Mouse (Mus musculus) midbrain, postnatal 0 days (tissue): Measurements from ENCODE around the gene Nkpd1. TPM values are rescaled to one million over a fixed set of nuclear protein-coding genes. Genes with fewer than 3 reads are reported as not detected.

Source experiments
- ATAC-seq: fragments of 200-750 bp; cut with Nextera tagmentation; 2 replicates; pipeline ENCODE4 v1.8.0; 2017; ENCODE audit warnings: moderate number of reproducible peaks, mild to moderate bottlenecking, moderate TSS enrichment, moderate library complexity; ENCODE audit not compliant: low FRiP score
- DNase-seq: peaks from one replicate; pipeline ENCODE4 v3.0.0-alpha.2; 2015; ENCODE audit warnings: low spot score
- H3K27ac ChIP-seq: fragments of 300-500 bp; sonication (generic); 2 replicates; pipeline ENCODE4 v1.5.1; 2014; ENCODE audit warnings: low read depth, mild to moderate bottlenecking, low read length, mixed read lengths
- H3K27me3 ChIP-seq: fragments of 300-500 bp; sonication (generic); 2 replicates; pipeline ENCODE4 v1.6.1; 2014; ENCODE audit warnings: low read length, control low read depth, mixed read lengths; ENCODE audit not compliant: insufficient read depth
- H3K36me3 ChIP-seq: fragments of 300-500 bp; sonication (generic); 2 replicates; pipeline ENCODE4 v1.6.1; 2014; ENCODE audit warnings: low read length, control low read depth, mixed read lengths; ENCODE audit not compliant: insufficient read depth
- H3K4me1 ChIP-seq: fragments of 300-500 bp; sonication (generic); 2 replicates; pipeline ENCODE4 v1.6.1; 2014; ENCODE audit warnings: mild to moderate bottlenecking, control low read depth, antibody characterized with exemption, low read length, mixed read lengths; ENCODE audit not compliant: insufficient read depth
- H3K4me2 ChIP-seq: fragments of 300-500 bp; sonication (generic); 2 replicates; pipeline ENCODE4 v1.6.1; 2014; ENCODE audit warnings: low read depth, mild to moderate bottlenecking, low read length, mixed read lengths; ENCODE audit not compliant: poor library complexity, severe bottlenecking
- H3K4me3 ChIP-seq: fragments of 300-500 bp; sonication (generic); 2 replicates; pipeline ENCODE4 v1.5.1; 2014; ENCODE audit warnings: low read depth, mild to moderate bottlenecking, low read length, moderate library complexity
- H3K9ac ChIP-seq: fragments of 300-500 bp; sonication (generic); replicated peaks from 2 replicates; pipeline ENCODE4 v1.6.1; 2014; ENCODE audit warnings: mild to moderate bottlenecking, low read length, moderate library complexity, mixed read lengths; ENCODE audit not compliant: poor library complexity, severe bottlenecking
- H3K9me3 ChIP-seq: fragments of 300-500 bp; sonication (generic); 2 replicates; pipeline ENCODE4 v1.6.1; 2016; ENCODE audit warnings: low read length, control low read depth
- CTCF ChIP-seq: IDR thresholded peaks from 2 replicates; pipeline ENCODE4 v1.5.1; 2016; ENCODE audit warnings: antibody characterized with exemption, mild to moderate bottlenecking
- WGBS: fragments of 180-500 bp; shearing (Covaris S2); extraction: QIAGEN DNeasy Blood & Tissue Kit; methylation state at CpG from one replicate; pipeline ENCODE4 v1.1.7; 2014; 5-methylcytosine and 5-hydroxymethylcytosine counted together
- polyA plus RNA-seq: library from polyadenylated mRNA; unstranded; fragments of >200 nt; fragmentation: Nextera tagmentation; extraction: Ambion mirVana; gene quantifications from 2 replicates; pipeline ENCODE4 v1.2.1, GENCODE M21; 2015
- total RNA-seq: library from RNA; depleted of rRNA; stranded (reverse); fragments of >200 nt; gene quantifications from 2 replicates; pipeline ENCODE4 v1.2.3, GENCODE M21; 2014

Nkpd1 gene
- total and polyA plus RNA-seq, 2 experiments from 2014 or later = 1.6 to 2.3 TPM

DNA sequence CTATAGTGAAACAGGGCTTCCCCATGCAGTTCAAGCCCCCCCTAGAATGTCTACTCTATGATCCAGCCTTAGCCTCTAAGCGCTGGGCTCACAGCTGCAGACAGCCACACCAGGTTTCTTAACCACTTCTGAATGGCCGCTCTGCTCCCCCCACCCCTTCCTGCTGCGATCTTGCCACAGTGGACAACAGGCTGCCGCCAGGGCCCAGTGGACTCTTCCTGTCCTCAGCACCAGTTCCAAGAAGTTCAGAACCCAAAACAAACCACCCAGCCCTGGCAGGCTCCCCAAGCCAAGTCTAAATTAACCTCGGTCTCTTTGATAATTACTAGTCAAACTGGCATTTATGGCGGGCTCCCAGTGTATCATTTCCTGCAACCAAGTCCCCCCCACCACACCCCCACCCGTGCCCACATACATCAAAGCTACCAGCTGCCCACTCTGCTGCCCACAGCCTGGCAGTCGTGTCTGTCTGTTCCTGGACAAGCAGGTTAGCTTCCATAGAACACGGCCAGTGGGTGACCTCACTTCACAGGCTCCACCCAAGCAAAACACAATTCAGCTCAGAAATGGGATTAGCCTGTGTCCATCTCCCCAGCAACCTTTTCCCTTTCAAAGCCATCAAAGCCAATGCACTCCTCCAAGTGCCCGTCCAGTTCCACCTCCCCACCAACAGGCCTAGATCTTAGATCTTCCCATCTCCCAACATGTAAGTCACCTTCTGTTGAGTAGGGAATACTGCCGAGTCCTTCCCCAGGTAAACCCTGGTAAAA lies 43.0 kb downstream of the Nkpd1 start:
- Histone ChIP-seq H3K27me3 (no peaks in the 10 kb centered on the region), H3K4me3 (peak overlapping the region; percentile 90), H3K36me3 (peaks cover 19% of the 10 kb centered on the region), H3K9ac (peak overlapping the region; percentile 96), H3K9me3 (no peaks in the 10 kb centered on the region), H3K27ac (peak overlapping the region; percentile 94), H3K4me2 (peak overlapping the region; percentile 95), H3K4me1 (peaks cover 13% of the 10 kb centered on the region)
- peak; percentile 34 for DNase-seq
- no peak for ATAC-seq
- WGBS = 11% methylated on average over 11 of the region's 11 CpGs
- TF ChIP-seq CTCF = no peak

- Histone ChIP-seq H3K36me3 (peaks cover 21% of the 10 kb centered on the region), H3K4me3 (peak overlapping the region; percentile 90), H3K9me3 (no peaks in the 10 kb centered on the region), H3K27ac (peak overlapping the region; percentile 94), H3K27me3 (no peaks in the 10 kb centered on the region), H3K4me1 (peaks cover 13% of the 10 kb centered on the region), H3K4me2 (peak overlapping the region; percentile 95), H3K9ac (peak overlapping the region; percentile 96)
- ATAC-seq (no peak), DNase-seq (no peak)
- WGBS = under 1% methylated on average over 11 of the region's 11 CpGs
- TF ChIP-seq CTCF = no peak
Observed at GRCm38 (mm10) chr7:19561431-19561764, 43.8 kb downstream of the Nkpd1 start.

DNA sequence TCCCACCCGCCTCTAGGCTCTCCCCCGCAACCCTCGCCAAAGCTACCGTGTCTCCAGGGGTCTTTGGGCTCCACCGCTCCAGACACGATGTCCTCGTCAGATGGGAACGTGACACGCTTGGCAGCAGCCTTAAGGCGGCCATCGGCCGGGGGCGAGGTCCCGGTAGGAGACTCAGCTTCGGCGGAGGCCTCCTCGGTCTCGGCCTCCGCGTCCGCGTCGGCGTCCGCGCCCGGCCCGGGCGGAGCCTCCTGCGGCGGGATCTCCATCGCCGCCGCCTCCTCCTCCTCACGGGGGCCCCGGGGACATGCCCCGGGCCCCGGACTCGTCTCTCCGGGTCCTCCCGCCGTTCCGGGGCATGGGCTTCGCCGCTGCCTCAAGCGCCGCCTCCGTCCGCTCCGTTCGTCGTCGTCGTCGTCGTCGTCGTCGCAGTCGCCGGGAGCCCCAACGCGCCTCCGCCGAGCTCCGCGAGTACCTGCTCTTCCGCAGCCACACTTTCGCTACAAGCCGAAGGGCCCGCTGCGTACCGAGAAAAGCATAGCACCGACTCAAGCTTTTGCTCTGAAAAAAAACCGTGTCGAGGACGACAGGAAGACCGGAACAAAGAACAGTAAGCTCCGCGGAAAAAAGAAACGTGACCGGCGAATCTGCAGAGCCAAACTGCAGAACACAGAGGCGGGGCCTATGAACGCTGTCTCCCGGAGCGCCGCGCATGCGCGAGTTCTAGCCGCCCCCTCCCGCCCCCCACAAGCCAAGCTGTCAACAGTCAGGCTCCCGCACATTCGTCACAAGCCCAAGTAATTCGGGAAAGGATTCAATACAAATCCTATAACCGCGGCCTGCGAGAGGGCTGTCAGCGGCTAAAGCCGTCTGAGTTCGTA lies 44.4 kb downstream of the Nkpd1 start:
- peak overlapping the region; percentile 90 for H3K4me3 ChIP-seq
- no peaks in the 10 kb centered on the region for H3K9me3 ChIP-seq
- under 1% methylated on average over 101 of the region's 102 CpGs for WGBS
- ATAC-seq (peak; percentile 87), DNase-seq (peak; percentile 99)
- peak overlapping the region; percentile 96 for H3K9ac ChIP-seq
- H3K27ac ChIP-seq = peak overlapping the region; percentile 94
- no peaks in the 10 kb centered on the region for H3K27me3 ChIP-seq
- TF ChIP-seq CTCF = no peak
- peak overlapping the region; percentile 95 for H3K4me2 ChIP-seq
- H3K36me3 ChIP-seq = peaks cover 23% of the 10 kb centered on the region
- H3K4me1 ChIP-seq = peaks cover 13% of the 10 kb centered on the region

GRCm38 (mm10) chr7:19562643-19563410 lies 45.2 kb downstream of the Nkpd1 start, which contains the start of gene Ppp1r37:
Ppp1r37 (minus strand) TSS chr7:19563076.
- DNase-seq = peak; percentile 74
- TF ChIP-seq CTCF = no peak
- H3K4me2 ChIP-seq = peak within 1 kb of the TSS; percentile 95
- peak; percentile 33; the same call in 1 of the 2 replicates for ATAC-seq
- H3K27me3 ChIP-seq = no peaks in the 10 kb centered on the region
- H3K27ac ChIP-seq = peak within 1 kb of the TSS; percentile 94
- peaks cover 22% of the 10 kb centered on the region for H3K36me3 ChIP-seq
- H3K9me3 ChIP-seq = no peaks in the 10 kb centered on the region
- peak within 1 kb of the TSS; percentile 90 for H3K4me3 ChIP-seq
- H3K4me1 ChIP-seq = peaks cover 13% of the 10 kb centered on the region
- 2% methylated on average over 19 of the region's 19 CpGs for WGBS
- peak within 1 kb of the TSS; percentile 96 for H3K9ac ChIP-seq

DNA sequence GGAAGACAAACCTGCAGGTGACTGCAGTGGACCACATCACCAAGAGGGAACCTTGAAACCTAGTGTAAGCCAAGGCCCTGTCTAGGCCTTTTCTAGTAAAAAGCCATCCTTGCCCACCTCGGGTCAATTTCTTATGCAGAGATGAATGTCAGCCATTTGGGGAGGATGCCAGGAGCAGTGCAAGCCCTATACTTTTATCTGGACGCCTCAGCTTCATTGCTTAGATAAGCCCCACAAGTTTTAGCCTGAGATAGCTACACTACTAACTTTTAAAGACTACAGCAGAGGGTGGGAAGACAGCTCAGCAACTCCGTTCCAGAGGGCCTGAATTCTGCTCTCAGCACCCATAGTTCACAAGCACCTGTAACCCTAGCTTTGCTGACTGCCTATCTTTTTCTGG lies 46.2 kb downstream of the Nkpd1 start:
- Histone ChIP-seq H3K27ac (no peak overlapping the region), H3K4me1 (peaks cover 13% of the 10 kb centered on the region), H3K36me3 (peaks cover 20% of the 10 kb centered on the region), H3K9ac (no peak overlapping the region), H3K27me3 (no peaks in the 10 kb centered on the region), H3K4me3 (no peak overlapping the region), H3K9me3 (no peaks in the 10 kb centered on the region), H3K4me2 (no peak overlapping the region)
- no peak for ATAC-seq
- no peak for DNase-seq
- WGBS = 85% methylated on average over 3 of the region's 3 CpGs
- no peak for TF ChIP-seq CTCF
